Mouse (Mus musculus): ENCODE results near the gene Sapcd1. TPM values are rescaled to one million over a fixed set of nuclear protein-coding genes. Genes with fewer than 3 reads are reported as not detected.

Gene Sapcd1
- polyA plus RNA-seq, 1 experiment from 2014 or later: 4.0 TPM

DNA sequence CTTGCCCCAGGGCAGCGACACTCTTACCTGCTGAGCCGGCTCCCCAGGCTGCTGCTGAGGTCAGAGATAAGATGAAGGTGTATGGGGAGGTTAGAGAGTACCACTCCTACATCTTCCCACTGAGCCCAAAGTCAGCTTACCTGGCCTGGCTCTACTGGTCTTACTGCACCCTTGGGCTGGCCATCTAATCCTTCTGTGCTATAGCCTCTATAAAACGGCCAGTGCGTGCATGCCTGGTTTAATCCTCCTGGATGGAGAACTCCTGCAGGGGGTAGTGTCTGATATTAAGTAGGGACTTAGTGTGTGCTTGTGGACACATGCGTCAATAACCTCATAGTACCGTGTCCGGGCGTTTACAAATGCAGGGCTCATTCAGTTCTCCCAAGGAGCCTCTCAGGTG, 7.3 kb downstream of the Sapcd1 start:
- Histone ChIP-seq H3K4me2 (replicated peaks; ENCODE audit: low read depth, low read length) (no peak overlapping the region), H3K27me3 (ENCODE audit: control insufficient read depth, insufficient read depth, low read length) (no peaks in the 10 kb centered on the region), H3K4me1 (replicated peaks; ENCODE audit: control insufficient read depth, insufficient read depth, low read length) (peaks cover 4% of the 10 kb centered on the region; the same call in 1 of the 2 replicates), H3K4me3 (ENCODE audit: low read depth, low read length) (no peak overlapping the region), H3K9me3 (ENCODE audit: control insufficient read depth, low read length) (no peaks in the 10 kb centered on the region), H3K27ac (ENCODE audit: low read depth, low read length) (no peak overlapping the region), H3K9ac (ENCODE audit: low read depth, low read length) (no peak overlapping the region), H3K36me3 (ENCODE audit: control insufficient read depth, insufficient read depth, low read length) (0 out of 2 replicates have a peak, but pooled peaks cover 5% of the 10 kb centered on the region)
- no peak for ATAC-seq (ENCODE audit: low FRiP score)
- no peak for DNase-seq (ENCODE audit: low spot score)
- 89% methylated on average over 8 of the region's 8 CpGs for WGBS

DNA sequence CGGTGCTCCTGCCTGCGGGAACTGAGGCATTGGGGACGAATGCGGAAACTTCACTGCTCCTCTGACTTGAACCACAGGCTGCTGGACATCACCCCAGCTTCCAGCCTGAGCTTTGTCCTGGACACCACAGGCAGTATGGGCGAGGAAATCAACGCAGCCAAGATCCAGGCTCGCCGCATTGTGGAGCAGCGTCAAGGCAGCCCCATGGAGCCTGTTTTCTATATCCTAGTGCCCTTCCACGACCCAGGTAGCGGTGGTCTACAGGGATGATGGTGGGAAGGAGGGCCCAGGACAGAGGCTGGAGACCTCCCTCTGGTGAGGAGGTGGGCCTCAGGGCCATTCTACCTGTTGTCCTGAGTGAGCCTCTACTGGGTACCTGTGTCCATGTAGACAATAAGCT, 7.9 kb downstream of the Sapcd1 start:
- ATAC-seq (ENCODE audit: low FRiP score) (no peak), DNase-seq (ENCODE audit: low spot score) (no peak)
- no peak overlapping the region for H3K4me2 ChIP-seq (replicated peaks; ENCODE audit: low read depth, low read length)
- no peaks in the 10 kb centered on the region for H3K9me3 ChIP-seq (ENCODE audit: control insufficient read depth, low read length)
- H3K36me3 ChIP-seq (ENCODE audit: control insufficient read depth, insufficient read depth, low read length): peaks cover 8% of the 10 kb centered on the region; the same call in 1 of the 2 replicates
- H3K4me3 ChIP-seq (ENCODE audit: low read depth, low read length): no peak overlapping the region
- H3K4me1 ChIP-seq (replicated peaks; ENCODE audit: control insufficient read depth, insufficient read depth, low read length): peaks cover 4% of the 10 kb centered on the region; the same call in 1 of the 2 replicates
- H3K27ac ChIP-seq (ENCODE audit: low read depth, low read length): no peak overlapping the region
- no peak overlapping the region for H3K9ac ChIP-seq (ENCODE audit: low read depth, low read length)
- H3K27me3 ChIP-seq (ENCODE audit: control insufficient read depth, insufficient read depth, low read length): no peaks in the 10 kb centered on the region
- 77% methylated on average over 11 of the region's 11 CpGs for whole genome bisulfite sequencing

DNA sequence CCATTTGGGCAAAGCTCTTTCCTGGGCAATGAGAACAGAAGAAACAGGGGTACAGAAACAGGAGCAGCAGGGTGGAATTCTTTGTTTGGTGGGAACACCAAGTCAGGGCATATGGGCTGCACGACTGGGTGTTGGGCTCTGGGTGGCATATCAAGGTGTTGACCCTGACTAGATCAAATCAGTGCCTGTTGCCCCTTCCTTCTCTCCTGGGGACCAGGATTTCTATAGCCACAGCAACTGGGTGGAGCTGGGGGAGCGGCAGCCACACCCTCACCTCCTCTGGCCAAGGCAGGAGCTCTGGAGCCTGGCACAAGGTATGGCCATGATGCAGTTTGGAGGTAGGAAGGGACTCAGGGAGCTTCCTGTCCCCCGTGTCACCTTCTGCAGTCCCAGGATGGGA, 9.6 kb downstream of the Sapcd1 start:
- Histone ChIP-seq H3K27me3 (ENCODE audit: control insufficient read depth, insufficient read depth, low read length) (no peaks in the 10 kb centered on the region), H3K9ac (ENCODE audit: low read depth, low read length) (no peak overlapping the region), H3K9me3 (ENCODE audit: control insufficient read depth, low read length) (no peaks in the 10 kb centered on the region), H3K36me3 (ENCODE audit: control insufficient read depth, insufficient read depth, low read length) (peaks cover 16% of the 10 kb centered on the region; the same call in 1 of the 2 replicates), H3K4me2 (replicated peaks; ENCODE audit: low read depth, low read length) (no peak overlapping the region), H3K27ac (ENCODE audit: low read depth, low read length) (no peak overlapping the region), H3K4me1 (replicated peaks; ENCODE audit: control insufficient read depth, insufficient read depth, low read length) (peaks cover 4% of the 10 kb centered on the region; the same call in 1 of the 2 replicates), H3K4me3 (ENCODE audit: low read depth, low read length) (no peak overlapping the region)
- DNase-seq (ENCODE audit: low spot score) (no peak), ATAC-seq (ENCODE audit: low FRiP score) (no peak)
- 87% methylated on average over 3 of the region's 3 CpGs for WGBS

DNA sequence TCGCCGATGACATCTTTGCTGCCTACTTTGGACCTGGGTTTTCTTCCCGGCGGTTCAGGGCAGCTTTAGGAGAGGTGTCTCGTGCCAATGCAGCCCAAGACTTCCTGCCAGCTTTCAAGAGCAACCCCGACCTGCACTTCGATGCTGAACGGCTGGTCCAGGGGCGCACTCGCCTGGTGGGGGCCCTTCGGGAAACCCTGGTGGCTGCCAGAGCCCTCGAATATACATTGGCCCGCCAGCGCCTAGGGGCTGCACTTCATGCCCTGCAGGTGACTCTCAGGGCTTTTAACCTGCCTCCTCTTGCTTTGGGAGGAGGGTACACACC, 10.1 kb downstream of the Sapcd1 start:
- no peaks in the 10 kb centered on the region for H3K27me3 ChIP-seq (ENCODE audit: control insufficient read depth, insufficient read depth, low read length)
- H3K9ac ChIP-seq (ENCODE audit: low read depth, low read length): no peak overlapping the region
- H3K4me2 ChIP-seq (replicated peaks; ENCODE audit: low read depth, low read length): no peak overlapping the region
- H3K4me1 ChIP-seq (replicated peaks; ENCODE audit: control insufficient read depth, insufficient read depth, low read length): peaks cover 4% of the 10 kb centered on the region; the same call in 1 of the 2 replicates
- DNase-seq (ENCODE audit: low spot score) (no peak), ATAC-seq (ENCODE audit: low FRiP score) (no peak)
- no peak overlapping the region for H3K4me3 ChIP-seq (ENCODE audit: low read depth, low read length)
- H3K9me3 ChIP-seq (ENCODE audit: control insufficient read depth, low read length): no peaks in the 10 kb centered on the region
- H3K36me3 ChIP-seq (ENCODE audit: control insufficient read depth, insufficient read depth, low read length): peaks cover 16% of the 10 kb centered on the region; the same call in 1 of the 2 replicates
- WGBS: 76% methylated on average over 14 of the region's 14 CpGs
- H3K27ac ChIP-seq (ENCODE audit: low read depth, low read length): no peak overlapping the region

DNA sequence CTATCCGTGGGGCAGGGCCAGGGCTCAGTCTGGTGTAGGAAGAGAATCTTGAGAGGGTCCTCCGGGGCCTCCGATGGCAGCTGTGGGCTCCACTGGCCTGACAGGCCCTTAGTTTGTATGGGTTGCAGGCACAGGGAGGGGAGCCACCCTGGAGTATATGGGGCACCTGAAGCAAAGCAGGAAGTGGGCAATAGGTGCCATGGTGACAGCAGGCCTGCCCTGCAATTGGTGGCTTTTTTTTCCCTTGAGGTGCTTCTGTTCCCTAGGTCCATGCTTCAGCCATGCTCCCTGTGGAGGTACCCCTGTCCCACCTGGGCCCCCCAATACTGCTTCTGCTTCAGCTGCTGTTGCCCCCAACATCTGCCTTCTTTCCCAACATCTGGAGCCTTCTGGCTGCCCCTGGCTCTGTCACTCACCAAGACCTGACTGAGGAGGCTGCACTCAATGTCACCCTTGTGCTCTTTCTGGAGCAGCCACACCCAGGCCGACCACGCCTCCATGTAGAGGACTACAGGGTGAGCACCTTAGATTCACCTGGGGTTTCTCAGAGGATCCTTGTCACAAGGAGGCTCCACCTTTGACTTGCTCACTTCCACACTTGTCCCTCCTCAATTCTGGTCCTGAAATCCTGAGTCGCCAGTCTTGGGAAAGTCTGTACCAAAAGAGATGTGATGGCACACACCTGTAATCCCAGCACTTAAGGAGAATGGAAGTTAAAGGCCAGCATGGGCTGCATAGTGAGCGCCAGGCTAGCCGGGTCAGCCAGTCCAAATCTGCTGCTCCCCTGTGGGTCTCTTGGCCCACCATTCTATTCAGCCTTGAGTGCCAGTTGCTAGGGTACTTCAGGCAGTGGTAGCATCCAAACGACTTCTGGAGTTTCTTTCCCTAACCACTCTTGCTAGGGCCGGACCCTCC, 10.8 kb downstream of the Sapcd1 start:
- H3K36me3 ChIP-seq (ENCODE audit: control insufficient read depth, insufficient read depth, low read length): peaks cover 22% of the 10 kb centered on the region; the same call in 1 of the 2 replicates

DNA sequence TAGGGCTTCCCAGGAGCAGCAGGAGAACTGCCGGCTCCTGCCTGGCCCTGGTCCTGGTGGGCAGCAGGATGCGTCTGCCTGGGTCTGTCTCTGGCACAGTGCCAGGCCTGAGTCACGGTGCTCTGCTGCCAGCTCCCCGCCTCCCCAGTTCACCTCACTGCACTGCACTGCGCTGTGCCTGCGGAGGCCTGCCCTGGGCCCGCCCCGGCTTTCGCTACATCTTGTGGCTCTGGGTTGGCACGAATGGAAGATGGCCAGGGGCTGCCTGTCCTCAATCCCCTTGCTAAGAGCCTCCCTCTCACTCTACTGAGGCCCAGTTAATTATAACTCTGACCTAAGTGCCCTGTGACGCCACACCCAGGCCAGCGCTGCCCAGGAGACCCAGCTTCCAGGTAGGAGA, 11.4 kb downstream of the Sapcd1 start, which contains the start of gene Vwa7:
Gene Vwa7, plus strand, starts transcription at position 204 of the 400 bp plus-strand sequence.
- H3K36me3 ChIP-seq (ENCODE audit: control insufficient read depth, insufficient read depth, low read length): peaks cover 25% of the 10 kb centered on the region; the same call in 1 of the 2 replicates
- no peak for ATAC-seq (ENCODE audit: low FRiP score)
- WGBS: 85% methylated on average over 12 of the region's 12 CpGs

More for the DNA sequence above, 10.8 kb downstream of the Sapcd1 start:
- Histone ChIP-seq H3K9me3 (ENCODE audit: control insufficient read depth, low read length) (no peaks in the 10 kb centered on the region), H3K9ac (ENCODE audit: low read depth, low read length) (no peak overlapping the region), H3K4me2 (replicated peaks; ENCODE audit: low read depth, low read length) (no peak overlapping the region), H3K27me3 (ENCODE audit: control insufficient read depth, insufficient read depth, low read length) (no peaks in the 10 kb centered on the region), H3K4me3 (ENCODE audit: low read depth, low read length) (no peak overlapping the region), H3K27ac (ENCODE audit: low read depth, low read length) (no peak overlapping the region), H3K4me1 (replicated peaks; ENCODE audit: control insufficient read depth, insufficient read depth, low read length) (peaks cover 4% of the 10 kb centered on the region; the same call in 1 of the 2 replicates)
- no peak for DNase-seq (ENCODE audit: low spot score)
- 81% methylated on average over 10 of the region's 10 CpGs for WGBS
- no peak for ATAC-seq (ENCODE audit: low FRiP score)

DNA sequence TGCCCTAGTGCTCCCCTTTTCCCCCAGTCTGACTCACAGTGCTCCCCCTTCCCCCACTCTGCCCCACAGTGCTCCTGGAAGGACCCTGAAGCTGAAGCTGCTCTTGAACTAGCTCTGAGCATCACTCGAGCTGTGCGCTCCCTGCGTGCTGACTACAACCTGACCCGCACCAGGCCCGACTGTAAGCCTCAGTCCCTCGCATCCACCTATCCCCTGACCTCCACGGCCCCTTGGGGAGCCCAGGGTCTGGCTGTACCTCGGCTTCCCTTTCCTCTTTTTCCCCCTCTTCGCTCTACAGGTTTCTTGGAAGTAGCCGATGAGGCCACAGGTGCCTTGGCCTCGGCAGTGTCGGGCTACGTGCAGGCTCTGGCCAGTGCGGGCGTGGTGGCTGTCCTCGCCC, 12.5 kb downstream of the Sapcd1 start:
- H3K4me3 ChIP-seq (ENCODE audit: low read depth, low read length): no peak overlapping the region
- no peaks in the 10 kb centered on the region for H3K27me3 ChIP-seq (ENCODE audit: control insufficient read depth, insufficient read depth, low read length)
- ATAC-seq (ENCODE audit: low FRiP score): no peak
- H3K9ac ChIP-seq (ENCODE audit: low read depth, low read length): no peak overlapping the region
- no peak overlapping the region for H3K4me2 ChIP-seq (replicated peaks; ENCODE audit: low read depth, low read length)
- H3K4me1 ChIP-seq (replicated peaks; ENCODE audit: control insufficient read depth, insufficient read depth, low read length): no peaks in the 10 kb centered on the region
- H3K27ac ChIP-seq (ENCODE audit: low read depth, low read length): no peak overlapping the region
- H3K9me3 ChIP-seq (ENCODE audit: control insufficient read depth, low read length): no peaks in the 10 kb centered on the region
- WGBS: 90% methylated on average over 16 of the region's 16 CpGs
- H3K36me3 ChIP-seq (ENCODE audit: control insufficient read depth, insufficient read depth, low read length): peaks cover 34% of the 10 kb centered on the region
- no peak for DNase-seq (ENCODE audit: low spot score)

More for the DNA sequence above, 11.4 kb downstream of the Sapcd1 start, which contains the start of gene Vwa7:
- no peak within 1 kb of the TSS for H3K4me3 ChIP-seq (ENCODE audit: low read depth, low read length)
- no peaks in the 10 kb centered on the region for H3K27me3 ChIP-seq (ENCODE audit: control insufficient read depth, insufficient read depth, low read length)
- H3K27ac ChIP-seq (ENCODE audit: low read depth, low read length): no peak within 1 kb of the TSS
- no peak for DNase-seq (ENCODE audit: low spot score)
- no peak within 1 kb of the TSS for H3K9ac ChIP-seq (ENCODE audit: low read depth, low read length)
- H3K4me1 ChIP-seq (replicated peaks; ENCODE audit: control insufficient read depth, insufficient read depth, low read length): peaks cover under 1% of the 10 kb centered on the region; the same call in 1 of the 2 replicates
- no peaks in the 10 kb centered on the region for H3K9me3 ChIP-seq (ENCODE audit: control insufficient read depth, low read length)
- no peak within 1 kb of the TSS for H3K4me2 ChIP-seq (replicated peaks; ENCODE audit: low read depth, low read length)

DNA sequence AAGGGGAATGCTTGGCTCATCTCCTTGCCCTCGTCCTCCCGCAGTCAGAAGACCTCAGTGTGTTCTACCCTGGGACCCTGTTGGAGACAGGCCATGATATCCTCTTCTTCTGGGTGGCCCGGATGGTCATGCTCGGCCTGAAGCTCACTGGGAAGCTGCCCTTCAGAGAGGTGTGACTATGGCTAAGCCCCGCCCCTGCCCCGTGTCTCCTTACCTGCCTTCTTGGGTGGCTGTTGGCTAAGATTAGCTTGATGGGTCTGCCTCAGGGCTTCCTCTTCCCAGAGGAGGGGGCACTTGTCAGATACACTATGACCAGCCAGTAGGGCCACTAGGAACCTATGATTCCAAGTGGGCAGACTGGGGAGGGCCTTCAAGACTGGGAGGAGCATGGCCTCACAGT, 14.6 kb downstream of the Sapcd1 start:
- Histone ChIP-seq H3K27ac (ENCODE audit: low read depth, low read length) (no peak overlapping the region), H3K4me3 (ENCODE audit: low read depth, low read length) (no peak overlapping the region), H3K4me2 (replicated peaks; ENCODE audit: low read depth, low read length) (no peak overlapping the region), H3K36me3 (ENCODE audit: control insufficient read depth, insufficient read depth, low read length) (peaks cover 37% of the 10 kb centered on the region), H3K9ac (ENCODE audit: low read depth, low read length) (no peak overlapping the region), H3K9me3 (ENCODE audit: control insufficient read depth, low read length) (no peaks in the 10 kb centered on the region), H3K27me3 (ENCODE audit: control insufficient read depth, insufficient read depth, low read length) (no peaks in the 10 kb centered on the region), H3K4me1 (replicated peaks; ENCODE audit: control insufficient read depth, insufficient read depth, low read length) (no peaks in the 10 kb centered on the region)
- 85% methylated on average over 6 of the region's 6 CpGs for WGBS
- ATAC-seq (ENCODE audit: low FRiP score): no peak
- DNase-seq (ENCODE audit: low spot score): no peak

DNA sequence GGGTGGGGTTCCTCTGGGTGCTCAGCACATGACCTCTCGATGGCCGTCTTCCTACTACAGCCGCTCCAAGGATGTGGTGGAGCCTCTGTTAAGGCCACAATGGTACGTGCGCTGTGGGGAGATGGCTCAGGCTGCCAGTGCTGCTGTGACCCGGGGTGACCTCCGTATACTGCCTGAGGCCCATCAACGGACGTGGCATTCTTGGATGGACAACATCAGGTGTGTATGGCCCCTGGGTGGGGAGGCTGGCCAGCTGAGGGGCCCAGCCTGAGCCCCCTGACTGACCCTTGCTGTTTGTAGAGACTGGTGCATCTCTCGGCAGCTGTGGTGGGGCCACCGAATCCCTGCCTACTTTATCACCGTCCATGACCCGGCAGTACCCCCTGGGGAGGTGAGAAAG, 15.4 kb downstream of the Sapcd1 start:
- Histone ChIP-seq H3K36me3 (ENCODE audit: control insufficient read depth, insufficient read depth, low read length) (peaks cover 37% of the 10 kb centered on the region), H3K27ac (ENCODE audit: low read depth, low read length) (no peak overlapping the region), H3K9ac (ENCODE audit: low read depth, low read length) (no peak overlapping the region), H3K4me1 (replicated peaks; ENCODE audit: control insufficient read depth, insufficient read depth, low read length) (no peaks in the 10 kb centered on the region), H3K4me3 (ENCODE audit: low read depth, low read length) (no peak overlapping the region), H3K4me2 (replicated peaks; ENCODE audit: low read depth, low read length) (no peak overlapping the region), H3K27me3 (ENCODE audit: control insufficient read depth, insufficient read depth, low read length) (no peaks in the 10 kb centered on the region), H3K9me3 (ENCODE audit: control insufficient read depth, low read length) (no peaks in the 10 kb centered on the region)
- ATAC-seq (ENCODE audit: low FRiP score): no peak
- 86% methylated on average over 13 of the region's 13 CpGs for WGBS
- no peak for DNase-seq (ENCODE audit: low spot score)

Measured in hindbrain, embryonic 11.5 days (tissue).